Mouse (Mus musculus) C2C12 (cell line): ENCODE measurements around the gene Eva1c.

Experiments
- CTCF ChIP-seq: IDR thresholded peaks from one replicate; pipeline ENCODE4 v1.5.1; 2011; ENCODE audit not compliant: control insufficient read depth, insufficient read depth, insufficient read length
- MAX ChIP-seq: IDR thresholded peaks from one replicate; pipeline ENCODE4 v1.6.1; 2011; ENCODE audit warnings: mild to moderate bottlenecking, control low read depth
- MYOG ChIP-seq: IDR thresholded peaks from one replicate; pipeline ENCODE4 v1.6.1; 2011; ENCODE audit not compliant: control insufficient read depth, insufficient read length; ENCODE audit errors: extremely low read depth

- TF ChIP-seq CTCF: no peak
- TF ChIP-seq MAX: no peak
- no peak for TF ChIP-seq MYOG
These were observed 76.8 kb downstream of the Eva1c start for GRCm38 (mm10) chr16:90903300-90903699.
